Mouse (Mus musculus): Measurements from ENCODE around the gene Ywhah. TPM values are rescaled to one million over a fixed set of nuclear protein-coding genes. Genes with fewer than 3 reads are reported as not detected.

The Ywhah gene
- total and polyA plus RNA-seq, 2 experiments from 2014 or later = 559 to 978 TPM

DNA sequence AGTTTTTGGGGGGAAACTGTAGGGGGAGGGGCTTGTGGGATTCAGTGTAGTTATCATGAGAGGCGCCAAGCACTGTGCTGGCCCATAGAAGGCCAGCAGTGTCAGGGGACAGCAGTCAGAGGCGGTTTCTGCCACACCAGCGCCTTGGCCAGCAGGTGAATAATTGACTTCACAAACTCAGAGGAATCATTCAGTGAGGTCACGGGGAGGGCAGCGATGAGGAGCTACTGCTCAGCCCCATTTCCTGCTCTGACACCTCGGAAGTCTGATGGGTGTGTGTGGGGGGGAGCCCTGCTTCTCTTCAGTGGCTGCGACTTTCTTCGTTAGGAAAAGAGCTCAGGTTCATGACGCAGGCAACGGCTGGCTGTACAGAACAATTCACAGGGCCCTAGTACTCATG, 24.8 kb downstream of the Ywhah start:
- Histone ChIP-seq H3K9me3 (ENCODE audit: low read length) (no peaks in the 10 kb centered on the region), H3K9ac (replicated peaks; ENCODE audit: low read length) (no peak overlapping the region), H3K4me3 (ENCODE audit: low read length) (no peak overlapping the region), H3K4me1 (ENCODE audit: insufficient read depth, low read length) (no peaks in the 10 kb centered on the region), H3K36me3 (ENCODE audit: insufficient read depth, low read length) (no peaks in the 10 kb centered on the region), H3K27me3 (ENCODE audit: insufficient read depth, low read length) (no peaks in the 10 kb centered on the region), H3K27ac (no peak overlapping the region), H3K4me2 (ENCODE audit: low read depth, low read length) (no peak overlapping the region)
- ATAC-seq (no peak), DNase-seq (ENCODE audit: low spot score) (no peak)
- no peak for TF ChIP-seq CTCF (IDR thresholded peaks at IDR 0.05; ENCODE audit: low read depth)
- WGBS = 67% methylated on average over 10 of the region's 10 CpGs

DNA sequence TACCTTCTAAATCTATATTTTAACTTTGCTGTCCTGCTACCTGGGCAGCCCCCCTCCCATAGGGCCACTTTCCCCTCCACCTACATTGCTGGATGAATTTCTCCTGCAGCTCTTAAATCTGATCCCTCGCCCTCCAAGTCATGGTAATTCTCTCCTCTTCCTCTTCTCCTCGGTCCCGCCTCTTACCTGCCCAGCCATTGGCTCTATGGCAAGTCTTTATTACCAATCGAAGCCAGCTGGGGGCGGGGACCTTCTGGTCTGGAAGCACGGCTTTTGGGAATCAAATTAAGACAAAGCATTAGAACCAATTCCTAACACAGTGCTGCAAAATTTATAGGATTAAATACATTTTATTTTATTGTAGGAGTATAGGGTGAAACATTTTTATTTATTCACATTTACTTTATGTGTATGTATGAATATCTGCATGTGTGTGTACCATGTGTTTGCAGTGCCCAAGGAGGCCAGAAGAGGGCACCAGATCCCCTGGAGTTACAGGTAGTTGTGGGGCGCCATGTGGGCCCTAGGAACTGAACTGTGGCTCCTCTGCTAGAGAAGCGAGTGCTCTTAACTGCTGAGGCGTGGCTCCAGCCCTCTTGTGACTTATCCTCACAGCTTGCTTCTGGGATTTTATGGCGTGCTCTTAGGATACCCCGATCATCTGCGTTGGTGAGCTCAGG, 26.2 kb downstream of the Ywhah start:
- no peak for DNase-seq (ENCODE audit: low spot score)
- no peak for ATAC-seq
- H3K9ac ChIP-seq (replicated peaks; ENCODE audit: low read length) = no peak overlapping the region
- TF ChIP-seq CTCF (IDR thresholded peaks at IDR 0.05; ENCODE audit: low read depth) = peak; percentile 20; the same call in 1 of the 2 replicates
- no peak overlapping the region for H3K27ac ChIP-seq
- H3K4me1 ChIP-seq (ENCODE audit: insufficient read depth, low read length) = no peaks in the 10 kb centered on the region
- WGBS = 89% methylated on average over 12 of the region's 12 CpGs
- H3K4me2 ChIP-seq (ENCODE audit: low read depth, low read length) = no peak overlapping the region
- H3K36me3 ChIP-seq (ENCODE audit: insufficient read depth, low read length) = no peaks in the 10 kb centered on the region
- H3K9me3 ChIP-seq (ENCODE audit: low read length) = no peaks in the 10 kb centered on the region
- H3K4me3 ChIP-seq (ENCODE audit: low read length) = no peak overlapping the region
- no peaks in the 10 kb centered on the region for H3K27me3 ChIP-seq (ENCODE audit: insufficient read depth, low read length)

DNA sequence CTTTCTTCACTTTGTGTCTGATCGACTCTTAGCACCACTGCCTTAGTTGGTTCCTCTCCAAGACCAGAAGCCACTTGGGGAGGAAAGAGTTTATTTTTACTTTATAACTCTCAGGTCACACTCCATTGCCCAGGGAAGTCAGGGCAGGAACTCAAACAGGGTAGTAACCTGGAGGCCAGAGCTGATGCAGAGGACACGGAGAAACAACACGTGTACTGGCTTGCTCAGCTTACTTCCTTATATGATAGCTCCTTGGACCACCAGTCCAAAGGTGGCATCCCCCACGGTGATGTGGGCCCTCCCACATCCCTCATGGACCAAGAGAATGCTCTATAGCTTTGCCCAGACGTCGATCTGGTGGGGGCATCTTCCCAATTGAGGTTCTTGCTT, 26.7 kb downstream of the Ywhah start:
- Histone ChIP-seq H3K27me3 (ENCODE audit: insufficient read depth, low read length) (no peaks in the 10 kb centered on the region), H3K9ac (replicated peaks; ENCODE audit: low read length) (no peak overlapping the region), H3K4me3 (ENCODE audit: low read length) (no peak overlapping the region), H3K4me2 (ENCODE audit: low read depth, low read length) (no peak overlapping the region), H3K36me3 (ENCODE audit: insufficient read depth, low read length) (no peaks in the 10 kb centered on the region), H3K27ac (no peak overlapping the region), H3K4me1 (ENCODE audit: insufficient read depth, low read length) (no peaks in the 10 kb centered on the region), H3K9me3 (ENCODE audit: low read length) (no peaks in the 10 kb centered on the region)
- TF ChIP-seq CTCF (IDR thresholded peaks at IDR 0.05; ENCODE audit: low read depth) = no peak
- WGBS = 88% methylated on average over 6 of the region's 6 CpGs
- DNase-seq (ENCODE audit: low spot score) = no peak
- ATAC-seq = no peak

- no peak overlapping the region for H3K4me3 ChIP-seq (ENCODE audit: low read length)
- 74% methylated on average over 14 of the region's 14 CpGs for WGBS
- H3K27me3 ChIP-seq (ENCODE audit: insufficient read depth, low read length) = no peaks in the 10 kb centered on the region
- no peak for TF ChIP-seq CTCF (IDR thresholded peaks at IDR 0.05; ENCODE audit: low read depth)
- H3K4me1 ChIP-seq (ENCODE audit: insufficient read depth, low read length) = no peaks in the 10 kb centered on the region
- H3K9ac ChIP-seq (replicated peaks; ENCODE audit: low read length) = no peak overlapping the region
- no peaks in the 10 kb centered on the region for H3K9me3 ChIP-seq (ENCODE audit: low read length)
- H3K4me2 ChIP-seq (ENCODE audit: low read depth, low read length) = no peak overlapping the region
- ATAC-seq (no peak), DNase-seq (ENCODE audit: low spot score) (no peak)
- H3K36me3 ChIP-seq (ENCODE audit: insufficient read depth, low read length) = no peaks in the 10 kb centered on the region
- no peak overlapping the region for H3K27ac ChIP-seq
Measured at GRCm38 (mm10) chr5:33052849-33053582, 34.4 kb downstream of the Ywhah start.

- Histone ChIP-seq H3K4me2 (ENCODE audit: low read depth, low read length) (no peak overlapping the region), H3K27ac (no peak overlapping the region), H3K36me3 (ENCODE audit: insufficient read depth, low read length) (no peaks in the 10 kb centered on the region), H3K4me3 (ENCODE audit: low read length) (no peak overlapping the region), H3K9ac (replicated peaks; ENCODE audit: low read length) (no peak overlapping the region), H3K9me3 (ENCODE audit: low read length) (no peaks in the 10 kb centered on the region), H3K27me3 (ENCODE audit: insufficient read depth, low read length) (no peaks in the 10 kb centered on the region), H3K4me1 (ENCODE audit: insufficient read depth, low read length) (no peaks in the 10 kb centered on the region)
- DNase-seq (ENCODE audit: low spot score) = no peak
- WGBS = 87% methylated on average over 10 of the region's 10 CpGs
- no peak for ATAC-seq
- TF ChIP-seq CTCF (IDR thresholded peaks at IDR 0.05; ENCODE audit: low read depth) = no peak
Measured at GRCm38 (mm10) chr5:33056126-33056765, 37.6 kb downstream of the Ywhah start.

- no peak overlapping the region for H3K4me3 ChIP-seq (ENCODE audit: low read length)
- H3K4me1 ChIP-seq (ENCODE audit: insufficient read depth, low read length) = no peaks in the 10 kb centered on the region
- no peak for DNase-seq (ENCODE audit: low spot score)
- no peaks in the 10 kb centered on the region for H3K27me3 ChIP-seq (ENCODE audit: insufficient read depth, low read length)
- no peak overlapping the region for H3K4me2 ChIP-seq (ENCODE audit: low read depth, low read length)
- no peak for TF ChIP-seq CTCF (IDR thresholded peaks at IDR 0.05; ENCODE audit: low read depth)
- no peak overlapping the region for H3K9ac ChIP-seq (replicated peaks; ENCODE audit: low read length)
- no peak overlapping the region for H3K27ac ChIP-seq
- no peaks in the 10 kb centered on the region for H3K36me3 ChIP-seq (ENCODE audit: insufficient read depth, low read length)
- H3K9me3 ChIP-seq (ENCODE audit: low read length) = no peaks in the 10 kb centered on the region
- ATAC-seq = no peak
Measured at GRCm38 (mm10) chr5:33070071-33070470, 51.5 kb downstream of the Ywhah start.
